Mouse (Mus musculus) heart, embryonic 14.5 days (tissue): ENCODE measurements around the gene Hltf. TPM values are rescaled to one million over a fixed set of nuclear protein-coding genes. Genes with fewer than 3 reads are reported as not detected.

Source experiments
- ATAC-seq: fragments of 200-750 bp; cut with Nextera tagmentation; 2 replicates; pipeline ENCODE4 v1.8.0; 2017; ENCODE audit warnings: low read depth, moderate TSS enrichment; ENCODE audit not compliant: insufficient number of reproducible peaks, insufficient read depth, low FRiP score
- H3K27ac ChIP-seq, 2 experiments: fragments of 200-500 bp in 1 of 2; fragments of 300-500 bp in 1 of 2; sonication (generic) in 1 of 2; replicated peaks in 1 of 2; 2 replicates each; pipeline ENCODE4 v1.5.1; 2012 to 2014; ENCODE audit warnings: low read depth in 2 of 2, low read length in 2 of 2, control low read depth in 1 of 2, mild to moderate bottlenecking in 1 of 2, mixed read lengths in 1 of 2; ENCODE audit not compliant: control insufficient read depth in 1 of 2, insufficient read depth in 1 of 2
- H3K27me3 ChIP-seq: fragments of 300-500 bp; sonication (generic); 2 replicates; pipeline ENCODE4 v1.6.1; 2014; ENCODE audit warnings: mild to moderate bottlenecking, low read length, control low read depth; ENCODE audit not compliant: control insufficient read depth, insufficient read depth
- H3K36me3 ChIP-seq: fragments of 300-500 bp; sonication (generic); 2 replicates; pipeline ENCODE4 v1.6.1; 2014; ENCODE audit warnings: mild to moderate bottlenecking, control low read depth, low read length, mixed read lengths; ENCODE audit not compliant: control insufficient read depth, insufficient read depth
- H3K4me1 ChIP-seq, 2 experiments: fragments of 200-500 bp in 1 of 2; fragments of 300-500 bp in 1 of 2; sonication (generic) in 1 of 2; 2 replicates each; pipeline ENCODE4 v1.6.1; 2012 to 2014; ENCODE audit warnings: low read length in 2 of 2, control low read depth in 1 of 2, mixed read lengths in 1 of 2; ENCODE audit not compliant: control insufficient read depth in 2 of 2, insufficient read depth in 2 of 2
- H3K4me2 ChIP-seq: fragments of 300-500 bp; sonication (generic); 2 replicates; pipeline ENCODE4 v1.6.1; 2014; ENCODE audit warnings: mild to moderate bottlenecking, low read length
- H3K4me3 ChIP-seq, 2 experiments: fragments of 200-500 bp in 1 of 2; fragments of 300-500 bp in 1 of 2; sonication (generic) in 1 of 2; 2 replicates each; pipeline ENCODE4 v1.5.1; 2012 to 2014; ENCODE audit warnings: low read length in 2 of 2, mild to moderate bottlenecking in 2 of 2, control low read depth in 1 of 2, low read depth in 1 of 2, moderate library complexity in 1 of 2; ENCODE audit not compliant: control insufficient read depth in 1 of 2, insufficient read depth in 1 of 2
- H3K9ac ChIP-seq: fragments of 300-500 bp; sonication (generic); 2 replicates; pipeline ENCODE4 v1.6.1; 2014; ENCODE audit warnings: mild to moderate bottlenecking, low read length
- H3K9me3 ChIP-seq: fragments of 300-500 bp; sonication (generic); 2 replicates; pipeline ENCODE4 v1.6.1; 2016; ENCODE audit warnings: low read length, control low read depth; ENCODE audit not compliant: control insufficient read depth
- WGBS: fragments of 180-500 bp; shearing (Covaris S2); extraction: QIAGEN DNeasy Blood & Tissue Kit; methylation state at CpG from one replicate; pipeline ENCODE4 v1.1.7; 2014; 5-methylcytosine and 5-hydroxymethylcytosine counted together
- polyA plus RNA-seq: library from polyadenylated mRNA; unstranded; fragments of >200 nt; fragmentation: Nextera tagmentation; extraction: Ambion mirVana; gene quantifications from 2 replicates; pipeline ENCODE4 v1.2.1, GENCODE M21; 2014

The Hltf gene
- polyA plus RNA-seq, 1 experiment from 2014 or later = 23.1 TPM

DNA sequence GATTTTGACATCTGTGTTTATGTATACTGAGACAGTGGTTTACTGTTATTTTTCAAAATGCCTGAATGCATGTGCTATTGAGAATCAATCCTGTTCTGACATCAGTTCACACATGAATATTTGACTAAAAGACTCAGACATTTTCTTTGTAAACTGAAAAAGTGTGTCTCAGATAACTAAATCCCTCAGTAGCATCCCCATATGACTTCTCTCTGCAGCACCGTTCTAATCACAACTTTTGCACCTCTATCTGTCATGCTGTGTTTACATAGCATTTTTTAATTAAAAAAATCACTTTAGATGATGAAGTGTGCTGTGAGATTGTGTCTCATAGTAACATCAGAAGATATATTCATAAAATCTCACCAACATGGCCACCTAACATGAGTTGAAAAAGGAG is 109.9 kb downstream of the Hltf start:
- H3K4me3 ChIP-seq = no peak overlapping the region
- no peak for ATAC-seq
- WGBS = 75% methylated on average over 1 of the region's 1 CpGs

More for the DNA sequence above, 109.9 kb downstream of the Hltf start:
- H3K36me3 ChIP-seq = no peaks in the 10 kb centered on the region
- no peak overlapping the region for H3K4me2 ChIP-seq
- H3K4me1 ChIP-seq = no peaks in the 10 kb centered on the region
- no peak overlapping the region for H3K27ac ChIP-seq
- H3K9me3 ChIP-seq = no peaks in the 10 kb centered on the region
- no peak overlapping the region for H3K9ac ChIP-seq
- H3K27me3 ChIP-seq = no peaks in the 10 kb centered on the region

Other genes with a start within 250 kb of the Hltf start
- 1.7 and 1.8 TPM in 2 replicates for gene Cp, start 100.8 kb upstream of the Hltf start, polyA plus RNA-seq
- gene Hps3, start 22.5 kb upstream of the Hltf start, polyA plus RNA-seq = 12.0 TPM in 2 replicates
- gene Gyg, start 97.5 kb downstream of the Hltf start, polyA plus RNA-seq = 778 and 797 TPM in 2 replicates
- gene Cpa3, start 184.4 kb downstream of the Hltf start, polyA plus RNA-seq = 4.4 and 5.8 TPM in 2 replicates
- gene Cpb1, start 217.9 kb downstream of the Hltf start, polyA plus RNA-seq = 0.14 TPM in 1 of 2 replicates, not detected in the other